Mouse (Mus musculus) thymus, adult 2 months (tissue): Measurements from ENCODE around the gene Vamp1.

Source experiments
- CTCF ChIP-seq: fragments of 200-500 bp; IDR thresholded peaks from 2 replicates; pipeline ENCODE4 v1.5.1; 2012; ENCODE audit warnings: mild to moderate bottlenecking, control low read depth, low read length, moderate library complexity, borderline replicate concordance; ENCODE audit not compliant: control insufficient read depth, poor library complexity, insufficient read depth; ENCODE audit errors: extremely low read depth
- POLR2A ChIP-seq: fragments of 200-500 bp; IDR thresholded peaks from 2 replicates; pipeline ENCODE4 v1.6.1; 2012; ENCODE audit warnings: mild to moderate bottlenecking, low read length, control low read depth, moderate library complexity; ENCODE audit not compliant: control insufficient read depth, poor library complexity, insufficient read depth; ENCODE audit errors: extremely low read depth

GRCm38 (mm10) chr6:125213715-125214114 is 1.6 kb upstream of the Vamp1 start:
- TF ChIP-seq POLR2A (no peak), CTCF (no peak)
